Mouse (Mus musculus) MEL (cell line): ENCODE data around the gene Sec16a. TPM values are rescaled to one million over a fixed set of nuclear protein-coding genes. Genes with fewer than 3 reads are reported as not detected.
A peak's percentile ranks its signal among the peaks of the same experiment; 100 is the strongest.

ENCODE experiments used
- DNase-seq: peaks from one replicate; pipeline ENCODE4 v3.0.0; 2011; ENCODE audit warnings: low read depth, low spot score
- H3K27ac ChIP-seq: 2 replicates; pipeline ENCODE4 v1.5.1; 2012; ENCODE audit warnings: low read depth, mild to moderate bottlenecking, control low read depth, low read length, moderate library complexity; ENCODE audit not compliant: control insufficient read depth
- H3K27me3 ChIP-seq, 2 experiments: fragments of 150-350 bp in 1 of 2; sonication (generic) in 1 of 2; 2 replicates each; pipeline ENCODE4 v1.6.1; 2012; ENCODE audit warnings: low read length in 2 of 2, mild to moderate bottlenecking in 2 of 2, improper control_type of control experiment in 1 of 2, moderate library complexity in 1 of 2; ENCODE audit not compliant: insufficient read depth in 2 of 2, control insufficient read depth in 1 of 2
- H3K36me3 ChIP-seq, 2 experiments: 2 replicates each; pipeline ENCODE4 v1.6.1; 2012 to 2014; ENCODE audit warnings: low read length in 2 of 2, improper control_type of control experiment in 1 of 2, inconsistent platforms in 1 of 2, mild to moderate bottlenecking in 1 of 2; ENCODE audit not compliant: insufficient read depth in 2 of 2, control insufficient read depth in 1 of 2
- H3K4me1 ChIP-seq, 2 experiments: fragments of 150-350 bp in 1 of 2; sonication (generic) in 1 of 2; 2 replicates each; pipeline ENCODE4 v1.6.1; 2012; ENCODE audit warnings: low read length in 2 of 2, improper control_type of control experiment in 1 of 2, mild to moderate bottlenecking in 1 of 2; ENCODE audit not compliant: insufficient read depth in 2 of 2, control insufficient read depth in 1 of 2
- H3K4me3 ChIP-seq, 2 experiments: fragments of 150-350 bp in 1 of 2; sonication (generic) in 1 of 2; 2 replicates each; pipeline ENCODE4 v1.5.1; 2012; ENCODE audit warnings: low read depth in 2 of 2, low read length in 2 of 2, mild to moderate bottlenecking in 2 of 2, moderate library complexity in 2 of 2, control low read depth in 1 of 2, improper control_type of control experiment in 1 of 2; ENCODE audit not compliant: control insufficient read depth in 1 of 2, insufficient read depth in 1 of 2
- H3K79me2 ChIP-seq: 2 replicates; pipeline ENCODE4 v1.6.1; 2012; ENCODE audit warnings: mild to moderate bottlenecking, low read length, moderate library complexity; ENCODE audit not compliant: control insufficient read depth, poor library complexity, insufficient read depth
- H3K9ac ChIP-seq: 2 replicates; pipeline ENCODE4 v1.6.1; 2012; ENCODE audit warnings: low read depth, mild to moderate bottlenecking, control low read depth, low read length, moderate library complexity; ENCODE audit not compliant: control insufficient read depth, poor library complexity, severe bottlenecking
- H3K9me3 ChIP-seq: fragments of 150-350 bp; sonication (generic); replicated peaks from 2 replicates; pipeline ENCODE4 v1.6.1; 2012; ENCODE audit warnings: mild to moderate bottlenecking, low read length, improper control_type of control experiment, moderate library complexity; ENCODE audit not compliant: insufficient read depth
- CHD1 ChIP-seq: IDR thresholded peaks from 2 replicates; pipeline ENCODE4 v1.6.1; 2012; ENCODE audit warnings: low read depth, mild to moderate bottlenecking, inconsistent platforms, low read length, improper control_type of control experiment
- CTCF ChIP-seq, 3 experiments: IDR thresholded peaks in 2 of 3; conservative IDR thresholded peaks in 1 of 3; 2 replicates each; pipeline ENCODE4 v1.5.1; 2011 to 2012; ENCODE audit warnings: low read length in 3 of 3, low read depth in 2 of 3, mild to moderate bottlenecking in 2 of 3, improper control_type of control experiment in 1 of 3, inconsistent platforms in 1 of 3, mixed read lengths in 1 of 3, moderate library complexity in 1 of 3; ENCODE audit not compliant: control insufficient read depth in 1 of 3, insufficient read depth in 1 of 3, poor library complexity in 1 of 3, severe bottlenecking in 1 of 3
- E2F4 ChIP-seq: IDR thresholded peaks from 2 replicates; pipeline ENCODE4 v1.6.1; 2011; ENCODE audit warnings: low read depth, low read length, improper control_type of control experiment, borderline replicate concordance
- ELF1 ChIP-seq: IDR thresholded peaks from 2 replicates; pipeline ENCODE4 v1.6.1; 2014; ENCODE audit warnings: low read depth, mild to moderate bottlenecking, inconsistent platforms, low read length, improper control_type of control experiment, moderate library complexity
- EP300 ChIP-seq, 2 experiments: IDR thresholded peaks; 2 replicates each; pipeline ENCODE4 v1.6.1; 2011; ENCODE audit warnings: improper control_type of control experiment in 2 of 2, low read length in 2 of 2, low read depth in 1 of 2, mild to moderate bottlenecking in 1 of 2
- GATA1 ChIP-seq: IDR thresholded peaks from 2 replicates; pipeline ENCODE4 v1.6.1; 2011; ENCODE audit warnings: low read depth, low read length, improper control_type of control experiment
- MAX ChIP-seq: IDR thresholded peaks from 2 replicates; pipeline ENCODE4 v1.6.1; 2011; ENCODE audit warnings: low read length, improper control_type of control experiment
- MXI1 ChIP-seq: IDR thresholded peaks from 2 replicates; pipeline ENCODE4 v1.6.1; 2011; ENCODE audit warnings: mild to moderate bottlenecking, low read depth, low read length, improper control_type of control experiment
- MYC ChIP-seq: IDR thresholded peaks from 2 replicates; pipeline ENCODE4 v1.6.1; 2011; ENCODE audit warnings: low read depth, mild to moderate bottlenecking, low read length, improper control_type of control experiment, moderate library complexity
- NELFE ChIP-seq: IDR thresholded peaks from 2 replicates; pipeline ENCODE4 v1.6.1; 2011; ENCODE audit warnings: low read depth, low read length, improper control_type of control experiment
- POLR2AphosphoS2 ChIP-seq: IDR thresholded peaks from 2 replicates; pipeline ENCODE4 v1.6.1; 2011; ENCODE audit warnings: low read length, improper control_type of control experiment
- POLR2AphosphoS5 ChIP-seq: IDR thresholded peaks from 2 replicates; pipeline ENCODE4 v1.6.1; 2012; ENCODE audit warnings: low read depth, borderline replicate concordance, mild to moderate bottlenecking, inconsistent platforms, low read length, moderate library complexity, mixed read lengths
- RAD21 ChIP-seq: IDR thresholded peaks from 2 replicates; pipeline ENCODE4 v1.6.1; 2011; ENCODE audit warnings: mild to moderate bottlenecking, low read depth, low read length, improper control_type of control experiment
- RCOR1 ChIP-seq: IDR thresholded peaks from 2 replicates; pipeline ENCODE4 v1.6.1; 2012; ENCODE audit warnings: low read depth, mild to moderate bottlenecking, inconsistent platforms, low read length, improper control_type of control experiment
- SIN3A ChIP-seq: IDR thresholded peaks from 2 replicates; pipeline ENCODE4 v1.6.1; 2012; ENCODE audit warnings: low read length, improper control_type of control experiment, inconsistent platforms
- SMC3 ChIP-seq: IDR thresholded peaks from 2 replicates; pipeline ENCODE4 v1.6.1; 2011; ENCODE audit warnings: low read depth, low read length, improper control_type of control experiment
- TBP ChIP-seq: IDR thresholded peaks from 2 replicates; pipeline ENCODE4 v1.8.0; 2011; ENCODE audit warnings: low read depth, low read length, improper control_type of control experiment
- TCF12 ChIP-seq: IDR thresholded peaks from 2 replicates; pipeline ENCODE4 v1.6.1; 2014; ENCODE audit warnings: low read depth, mild to moderate bottlenecking, inconsistent platforms, low read length, improper control_type of control experiment, moderate library complexity
- USF1 ChIP-seq: IDR thresholded peaks from 2 replicates; pipeline ENCODE4 v1.6.1; 2014; ENCODE audit warnings: low read depth, mild to moderate bottlenecking, inconsistent platforms, low read length, improper control_type of control experiment, moderate library complexity
- ZC3H11A ChIP-seq: IDR thresholded peaks from 2 replicates; pipeline ENCODE4 v1.6.1; 2012; ENCODE audit warnings: low read depth, mild to moderate bottlenecking, inconsistent platforms, low read length, improper control_type of control experiment
- ZKSCAN1 ChIP-seq: IDR thresholded peaks from 2 replicates; pipeline ENCODE4 v1.6.1; 2012; ENCODE audit warnings: low read depth, mild to moderate bottlenecking, inconsistent platforms, low read length, improper control_type of control experiment, moderate library complexity
- ZNF384 ChIP-seq: IDR thresholded peaks from 2 replicates; pipeline ENCODE4 v1.6.1; 2012; ENCODE audit warnings: low read depth, mild to moderate bottlenecking, inconsistent platforms, low read length, improper control_type of control experiment
- polyA plus RNA-seq, 2 experiments: library from polyadenylated mRNA; stranded (reverse) in 1 of 2; unstranded in 1 of 2; fragments of >175 nt in 1 of 2; fragments of >200 nt in 1 of 2; gene quantifications; 2 replicates each; pipeline versions ENCODE4 v1.2.1 to v1.2.4; 2012; ENCODE audit warnings: low replicate concordance in 2 of 2, low read depth in 1 of 2; ENCODE audit not compliant: insufficient read length in 2 of 2, insufficient read depth in 1 of 2, missing spikeins in 1 of 2
- total RNA-seq: library from RNA; depleted of rRNA; stranded (reverse); fragments of 300-350 nt; gene quantifications from 2 replicates; pipeline ENCODE4 v1.2.3, GENCODE M21; 2012

The Sec16a gene
- total and polyA plus RNA-seq, 3 experiments = 20.3 to 38.0 TPM; not detected in 1

DNA sequence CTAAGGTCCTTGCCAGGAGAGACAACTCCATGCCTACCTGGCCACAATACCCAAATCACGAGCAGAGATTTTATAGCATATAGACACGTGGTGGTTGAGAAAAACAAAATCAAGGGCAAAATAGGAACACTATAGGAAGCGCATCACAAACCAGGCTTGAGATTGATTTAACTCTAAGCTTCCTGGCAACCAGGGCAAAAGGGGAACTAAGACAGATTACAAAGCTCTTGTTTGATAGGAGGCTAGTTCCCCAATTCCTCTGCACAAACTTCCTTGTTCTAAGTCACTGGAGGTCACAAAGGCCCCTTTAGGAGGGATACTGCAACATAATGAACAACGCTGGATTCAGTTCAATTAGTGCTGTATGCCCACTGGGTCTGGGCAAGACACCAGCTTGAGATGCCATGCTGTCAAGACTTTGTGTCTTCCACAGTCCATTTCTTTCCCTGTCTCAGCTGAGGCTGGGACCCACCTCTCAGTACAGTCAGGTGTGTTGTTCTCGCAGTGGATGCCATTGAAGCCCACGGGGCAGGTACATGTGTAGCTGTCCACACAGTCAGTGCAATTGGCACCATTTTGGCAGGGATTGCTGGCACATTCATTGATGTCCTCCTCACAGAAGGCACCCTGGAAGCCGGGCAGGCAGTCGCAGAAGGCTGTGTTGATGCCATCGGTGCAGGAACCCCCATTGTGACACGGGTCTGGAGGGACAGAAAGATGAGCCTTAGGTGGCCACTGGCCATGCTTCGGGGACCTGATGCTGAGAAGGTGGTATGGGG, 27.5 kb upstream of the Sec16a start:
- DNase-seq = peak; percentile 84
- H3K36me3 ChIP-seq = no peaks in the 10 kb centered on the region
- peaks cover 4 to 10% of the 10 kb centered on the region in 2 experiments for H3K27me3 ChIP-seq
- no peaks in the 10 kb centered on the region for H3K79me2 ChIP-seq
- H3K4me1 ChIP-seq = no peaks in the 10 kb centered on the region
- TF ChIP-seq NELFE (no peak), GATA1 (peak; percentile 74), MAX (no peak), MXI1 (peak; percentile 42; the same call in 1 of the 2 replicates), SMC3 (0 out of 2 replicates have a peak, but pooled peaks have one; percentile 8), ZKSCAN1 (no peak), ELF1 (peak; percentile 39; the same call in 1 of the 2 replicates), TCF12 (no peak), CHD1 (no peak), RAD21 (no peak), TBP (no peak), CTCF (IDR thresholded peaks at IDR 0.05 in 2 of 3, conservative IDR thresholded peaks at IDR 0.05 in 1 of 3; ENCODE audit: control insufficient read depth in 1 of 3, insufficient read depth in 1 of 3, low read depth in 2 of 3, low read length in 3 of 3, poor library complexity in 1 of 3, severe bottlenecking in 1 of 3) (no peak), POLR2AphosphoS2 (no peak), RCOR1 (peak; percentile 100), MYC (peak; percentile 77; the same call in 1 of the 2 replicates), E2F4 (no peak), EP300 (IDR thresholded peaks at IDR 0.05; ENCODE audit: low read depth in 1 of 2, low read length in 2 of 2) (peak; percentile 42 to 87; a peak in 3 of 4 replicates)
- no peak overlapping the region for H3K9ac ChIP-seq
- H3K9me3 ChIP-seq = no peaks in the 10 kb centered on the region
- no peak overlapping the region for H3K4me3 ChIP-seq
- no peak overlapping the region for H3K27ac ChIP-seq

DNA sequence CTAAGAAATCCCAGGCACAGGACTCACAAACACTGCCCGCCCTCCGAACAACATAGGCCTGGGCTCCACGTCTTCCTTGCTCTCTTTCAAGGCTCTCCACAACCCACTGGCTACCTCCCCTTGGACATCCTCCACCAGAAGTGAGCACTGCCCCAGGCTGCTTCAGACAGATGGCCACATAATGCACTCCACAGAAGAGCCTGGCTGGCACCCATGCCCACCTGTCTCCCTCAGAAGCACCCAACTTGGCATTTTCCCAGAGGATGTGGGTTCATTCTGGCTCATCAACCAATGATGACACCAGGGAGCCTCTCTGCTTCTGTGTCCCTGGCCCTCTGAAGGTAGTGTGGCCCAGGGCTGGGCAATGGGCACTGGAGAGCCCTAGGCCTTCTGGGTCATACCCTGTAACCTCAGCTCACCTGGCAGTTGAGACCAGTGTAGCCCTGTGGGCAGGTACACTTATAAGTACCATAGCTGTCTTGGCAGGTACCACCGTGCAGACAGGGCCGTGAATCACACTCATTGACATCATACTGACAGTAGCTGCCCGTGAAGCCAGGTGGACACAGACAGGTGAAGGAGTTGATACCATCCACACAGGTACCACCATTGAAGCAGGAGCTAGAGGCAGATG, 26.8 kb upstream of the Sec16a start:
- Histone ChIP-seq H3K79me2 (no peaks in the 10 kb centered on the region), H3K27ac (no peak overlapping the region), H3K4me3 (no peak overlapping the region), H3K9me3 (no peaks in the 10 kb centered on the region), H3K9ac (no peak overlapping the region), H3K27me3 (peaks cover 4 to 10% of the 10 kb centered on the region in 2 experiments), H3K4me1 (no peaks in the 10 kb centered on the region), H3K36me3 (no peaks in the 10 kb centered on the region)
- no peak for DNase-seq
- TF ChIP-seq ZC3H11A (no peak), ELF1 (no peak), POLR2AphosphoS5 (no peak), GATA1 (no peak), USF1 (no peak), ZNF384 (no peak), MAX (no peak), EP300 (IDR thresholded peaks at IDR 0.05; ENCODE audit: low read depth in 1 of 2, low read length in 2 of 2) (no peak), SIN3A (no peak)
